Mouse (Mus musculus): Measurements from ENCODE around the gene Fry. TPM values are rescaled to one million over a fixed set of nuclear protein-coding genes. Genes with fewer than 3 reads are reported as not detected.

The Fry gene
- total and polyA plus RNA-seq, 3 experiments = 1.9 to 2.3 TPM; not detected in 1

DNA sequence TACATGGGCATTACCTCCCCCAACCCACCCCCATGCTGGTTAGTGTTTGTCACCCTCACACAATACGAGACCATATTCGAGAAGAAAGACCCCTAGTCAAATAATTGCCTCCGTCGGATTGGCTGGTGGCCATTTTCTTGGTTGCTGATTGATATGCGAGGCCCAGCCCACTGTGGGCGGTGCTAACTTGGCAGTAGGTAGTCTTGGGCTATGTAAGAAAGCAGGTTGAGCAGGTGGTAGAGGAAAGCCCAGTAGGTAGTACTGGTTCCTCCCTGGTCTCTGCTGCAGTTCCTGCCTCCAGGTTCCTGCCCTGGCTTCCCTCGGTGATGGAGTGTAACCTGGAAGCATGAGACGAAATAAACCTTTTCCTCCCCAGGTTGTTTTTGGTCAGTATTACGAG is 153.7 kb downstream of the Fry start:
- Histone ChIP-seq H3K27me3 (ENCODE audit: control insufficient read depth in 1 of 2, insufficient read depth in 2 of 2, low read length in 2 of 2) (no peaks in the 10 kb centered on the region), H3K36me3 (ENCODE audit: control insufficient read depth in 1 of 2, insufficient read depth in 2 of 2, low read length in 2 of 2) (no peaks in the 10 kb centered on the region)
- no peak for DNase-seq (ENCODE audit: low read depth, low spot score)

DNA sequence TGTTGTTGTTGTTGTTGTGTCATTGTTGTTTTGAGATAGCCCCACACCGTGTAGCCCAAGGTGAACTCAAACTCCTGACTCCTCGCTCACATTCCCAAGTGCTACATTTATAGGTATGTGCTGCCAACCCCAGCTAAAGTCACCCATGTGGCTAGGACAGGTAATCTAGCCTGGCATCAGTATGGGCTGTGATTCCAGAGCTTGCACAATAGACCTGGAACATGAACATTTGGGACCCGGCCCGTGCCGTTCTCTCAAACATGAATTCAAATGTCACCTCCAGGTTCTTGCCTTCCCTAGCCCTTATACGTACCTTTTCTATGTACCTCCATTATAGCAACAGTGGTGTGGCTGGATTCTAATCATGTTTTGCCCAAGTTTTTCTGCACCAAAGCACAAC is 156.9 kb downstream of the Fry start:
- no peak overlapping the region for H3K9ac ChIP-seq (ENCODE audit: control insufficient read depth, low read depth, low read length, poor library complexity, severe bottlenecking)
- no peaks in the 10 kb centered on the region for H3K79me2 ChIP-seq (ENCODE audit: control insufficient read depth, insufficient read depth, low read length, poor library complexity)
- H3K36me3 ChIP-seq (ENCODE audit: control insufficient read depth in 1 of 2, insufficient read depth in 2 of 2, low read length in 2 of 2) = no peaks in the 10 kb centered on the region
- H3K9me3 ChIP-seq (replicated peaks; ENCODE audit: insufficient read depth, low read length) = no peaks in the 10 kb centered on the region
- H3K27me3 ChIP-seq (ENCODE audit: control insufficient read depth in 1 of 2, insufficient read depth in 2 of 2, low read length in 2 of 2) = no peaks in the 10 kb centered on the region
- no peaks in the 10 kb centered on the region for H3K4me1 ChIP-seq (ENCODE audit: control insufficient read depth in 1 of 2, insufficient read depth in 2 of 2, low read length in 2 of 2)
- H3K27ac ChIP-seq (ENCODE audit: control insufficient read depth, low read depth, low read length) = no peak overlapping the region
- TF ChIP-seq ZNF384 (IDR thresholded peaks at IDR 0.05; ENCODE audit: low read depth, low read length) (no peak), RCOR1 (IDR thresholded peaks at IDR 0.05; ENCODE audit: low read depth, low read length) (no peak), POLR2AphosphoS2 (IDR thresholded peaks at IDR 0.05; ENCODE audit: low read length) (no peak), ELF1 (IDR thresholded peaks at IDR 0.05; ENCODE audit: low read depth, low read length) (no peak), MAFK (IDR thresholded peaks at IDR 0.05; ENCODE audit: borderline replicate concordance, low read depth, low read length) (no peak), MEF2A (IDR thresholded peaks at IDR 0.05; ENCODE audit: extremely low read depth, insufficient replicate concordance, low read depth, low read length, poor library complexity, severe bottlenecking) (no peak), ZC3H11A (IDR thresholded peaks at IDR 0.05; ENCODE audit: low read depth, low read length) (no peak), SIN3A (IDR thresholded peaks at IDR 0.05; ENCODE audit: low read length) (no peak), BHLHE40 (IDR thresholded peaks at IDR 0.05; ENCODE audit: borderline replicate concordance, low read depth, low read length) (no peak), NRF1 (IDR thresholded peaks at IDR 0.05; ENCODE audit: insufficient read depth, low read depth, low read length, poor library complexity, severe bottlenecking) (no peak), USF2 (IDR thresholded peaks at IDR 0.05; ENCODE audit: borderline replicate concordance in 1 of 2, insufficient read depth in 1 of 2, low read depth in 1 of 2, low read length in 2 of 2) (no peak), HCFC1 (IDR thresholded peaks at IDR 0.05; ENCODE audit: low read depth, low read length) (no peak), RAD21 (IDR thresholded peaks at IDR 0.05; ENCODE audit: low read depth, low read length) (no peak), SMC3 (IDR thresholded peaks at IDR 0.05; ENCODE audit: low read depth, low read length) (no peak), MYC (IDR thresholded peaks at IDR 0.05; ENCODE audit: low read depth, low read length) (no peak), KAT2A (conservative IDR thresholded peaks at IDR 0.05; ENCODE audit: low read depth, low read length) (no peak), MYB (IDR thresholded peaks at IDR 0.05; ENCODE audit: low read depth, low read length) (no peak), E2F4 (IDR thresholded peaks at IDR 0.05; ENCODE audit: borderline replicate concordance, low read depth, low read length) (no peak), CHD1 (IDR thresholded peaks at IDR 0.05; ENCODE audit: low read depth, low read length) (no peak)
- no peak overlapping the region for H3K4me3 ChIP-seq (ENCODE audit: control insufficient read depth in 1 of 2, insufficient read depth in 1 of 2, low read depth in 2 of 2, low read length in 2 of 2)
- DNase-seq (ENCODE audit: low read depth, low spot score) = no peak

More for the DNA sequence above, 153.7 kb downstream of the Fry start:
- no peaks in the 10 kb centered on the region for H3K4me1 ChIP-seq (ENCODE audit: control insufficient read depth in 1 of 2, insufficient read depth in 2 of 2, low read length in 2 of 2)
- no peaks in the 10 kb centered on the region for H3K9me3 ChIP-seq (replicated peaks; ENCODE audit: insufficient read depth, low read length)
- H3K27ac ChIP-seq (ENCODE audit: control insufficient read depth, low read depth, low read length) = no peak overlapping the region
- no peak overlapping the region for H3K9ac ChIP-seq (ENCODE audit: control insufficient read depth, low read depth, low read length, poor library complexity, severe bottlenecking)
- H3K4me3 ChIP-seq (ENCODE audit: control insufficient read depth in 1 of 2, insufficient read depth in 1 of 2, low read depth in 2 of 2, low read length in 2 of 2) = no peak overlapping the region
- TF ChIP-seq HCFC1 (IDR thresholded peaks at IDR 0.05; ENCODE audit: low read depth, low read length) (no peak), MYB (IDR thresholded peaks at IDR 0.05; ENCODE audit: low read depth, low read length) (no peak), CHD1 (IDR thresholded peaks at IDR 0.05; ENCODE audit: low read depth, low read length) (no peak), SMC3 (IDR thresholded peaks at IDR 0.05; ENCODE audit: low read depth, low read length) (no peak), JUND (IDR thresholded peaks at IDR 0.05; ENCODE audit: low read depth, low read length) (no peak), CTCF (IDR thresholded peaks at IDR 0.05 in 2 of 3, conservative IDR thresholded peaks at IDR 0.05 in 1 of 3; ENCODE audit: control insufficient read depth in 1 of 3, insufficient read depth in 1 of 3, low read depth in 2 of 3, low read length in 3 of 3, poor library complexity in 1 of 3, severe bottlenecking in 1 of 3) (no peak), KAT2A (conservative IDR thresholded peaks at IDR 0.05; ENCODE audit: low read depth, low read length) (no peak), RCOR1 (IDR thresholded peaks at IDR 0.05; ENCODE audit: low read depth, low read length) (no peak), RAD21 (IDR thresholded peaks at IDR 0.05; ENCODE audit: low read depth, low read length) (no peak), ZC3H11A (IDR thresholded peaks at IDR 0.05; ENCODE audit: low read depth, low read length) (no peak), TCF12 (IDR thresholded peaks at IDR 0.05; ENCODE audit: low read depth, low read length) (no peak), UBTF (IDR thresholded peaks at IDR 0.05; ENCODE audit: borderline replicate concordance, insufficient read depth, low read depth, low read length) (no peak), CHD2 (IDR thresholded peaks at IDR 0.05; ENCODE audit: low read length) (no peak), MAFK (IDR thresholded peaks at IDR 0.05; ENCODE audit: borderline replicate concordance, low read depth, low read length) (no peak), EP300 (IDR thresholded peaks at IDR 0.05; ENCODE audit: low read depth in 1 of 2, low read length in 2 of 2) (no peak)
- no peaks in the 10 kb centered on the region for H3K79me2 ChIP-seq (ENCODE audit: control insufficient read depth, insufficient read depth, low read length, poor library complexity)
